Mouse (Mus musculus): ENCODE results near the gene Mark1. TPM values are rescaled to one million over a fixed set of nuclear protein-coding genes. Genes with fewer than 3 reads are reported as not detected.

The Mark1 gene
- total RNA-seq (2014; fragmentation: Nextera tagmentation): not detected in 2 replicates
- total RNA-seq (2017): 0.16 TPM in 1 of 2 replicates, not detected in the other
- polyA plus RNA-seq (2012): not detected in 2 replicates

DNA sequence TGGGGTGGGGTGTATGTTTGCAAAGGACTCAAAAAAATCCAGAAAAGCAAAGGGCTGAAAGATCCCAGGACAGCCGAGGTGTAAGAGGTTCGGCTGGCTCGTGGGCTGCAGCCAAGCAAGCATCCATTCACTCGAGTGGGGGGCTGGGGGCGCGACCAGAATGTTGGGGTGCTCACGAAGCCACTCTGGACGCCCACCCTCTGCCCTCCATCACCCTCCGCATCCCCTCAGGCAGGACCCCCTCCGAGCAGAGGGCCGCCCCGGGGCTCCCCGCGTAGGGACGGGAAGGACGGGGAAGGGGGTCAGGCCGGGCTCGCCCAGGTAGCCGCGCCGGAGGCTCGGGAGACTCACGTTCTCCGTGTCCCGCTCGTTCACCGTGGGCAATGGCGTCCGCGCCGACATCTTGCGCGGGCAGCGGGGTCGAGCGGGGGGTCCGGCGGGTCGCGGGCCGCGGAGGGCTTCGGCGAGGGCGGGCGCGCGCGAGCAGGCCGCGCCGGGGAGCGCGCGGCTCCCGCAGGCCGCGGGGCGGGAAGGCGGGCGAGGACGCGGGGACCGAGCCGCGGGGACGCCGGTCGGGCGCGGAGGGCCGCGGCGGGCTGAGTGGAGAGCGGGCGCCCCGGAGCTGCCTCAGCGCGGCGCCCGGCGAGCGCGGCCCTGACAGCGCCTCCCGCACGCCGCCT is at the start of gene Mark1:
Gene Mark1 (minus strand): TSS at position 500 of the 680 bp plus-strand sequence.
- ATAC-seq (ENCODE audit: extremely low read depth, insufficient number of reproducible peaks, low FRiP score, poor library complexity, severe bottlenecking) (no peak), DNase-seq (ENCODE audit: low spot score) (no peak)
- H3K4me1 ChIP-seq (ENCODE audit: insufficient read depth, low read depth, low read length): no peaks in the 10 kb centered on the region
- no peak within 1 kb of the TSS for H3K4me3 ChIP-seq (ENCODE audit: low read depth, low read length)
- H3K36me3 ChIP-seq (replicated peaks): no peaks in the 10 kb centered on the region
- peaks cover 9% of the 10 kb centered on the region for H3K9me3 ChIP-seq (replicated peaks)
- TF ChIP-seq POLR2AphosphoS5 (IDR thresholded peaks at IDR 0.05; ENCODE audit: insufficient replicate concordance, low read depth, low read length): no peak
- TF ChIP-seq TAL1 (conservative IDR thresholded peaks at IDR 0.05; ENCODE audit: low read depth, low read length): no peak
- no peak for TF ChIP-seq GATA2 (IDR thresholded peaks at IDR 0.05; ENCODE audit: borderline replicate concordance, low read depth, low read length)
- TF ChIP-seq CTCF (IDR thresholded peaks at IDR 0.05; ENCODE audit: low read depth, low read length): no peak
- no peak for TF ChIP-seq GATA1 (IDR thresholded peaks at IDR 0.05; ENCODE audit: borderline replicate concordance, low read length)
- no peaks in the 10 kb centered on the region for H3K27me3 ChIP-seq (ENCODE audit: insufficient read depth, low read length)

DNA sequence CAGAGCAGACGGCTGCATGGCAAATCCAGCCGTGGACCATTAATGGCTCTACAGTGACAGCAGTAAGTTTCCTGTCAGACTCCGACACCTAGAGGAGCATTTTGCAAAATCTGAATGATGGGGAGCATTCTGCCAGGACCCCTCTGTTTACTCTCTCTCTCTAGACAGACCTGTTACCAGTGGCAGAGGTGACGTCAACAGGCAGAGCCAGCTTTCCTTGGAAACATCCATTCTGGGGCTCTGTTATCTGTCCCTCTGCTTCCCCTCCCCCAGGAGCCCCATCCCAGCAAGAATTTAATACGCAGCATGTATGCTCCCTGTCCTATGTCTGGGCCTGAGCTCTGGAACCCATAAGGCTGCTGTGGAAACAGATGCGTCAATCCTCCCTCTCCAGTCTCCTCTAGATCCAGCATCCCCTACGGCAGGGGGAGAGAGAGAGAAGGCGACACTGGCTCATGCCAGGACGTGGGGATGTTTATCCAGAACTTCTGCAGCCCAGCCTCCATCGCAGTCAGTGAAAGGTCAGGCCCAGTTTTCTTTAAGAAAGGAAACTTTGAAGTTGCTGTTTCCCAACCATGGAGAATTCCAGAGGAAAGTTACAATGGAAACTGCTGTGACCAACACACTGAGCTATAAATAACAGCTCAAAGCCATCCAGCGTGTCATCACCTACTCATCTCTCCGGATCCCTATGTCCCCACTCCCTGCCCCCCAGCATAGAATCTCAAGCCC is 48.3 kb upstream of the Mark1 start:
- DNase-seq (ENCODE audit: low spot score) (no peak), ATAC-seq (ENCODE audit: extremely low read depth, insufficient number of reproducible peaks, low FRiP score, poor library complexity, severe bottlenecking) (no peak)
- TF ChIP-seq POLR2AphosphoS5 (IDR thresholded peaks at IDR 0.05; ENCODE audit: insufficient replicate concordance, low read depth, low read length) (no peak), GATA1 (IDR thresholded peaks at IDR 0.05; ENCODE audit: borderline replicate concordance, low read length) (no peak), GATA2 (IDR thresholded peaks at IDR 0.05; ENCODE audit: borderline replicate concordance, low read depth, low read length) (no peak), CTCF (IDR thresholded peaks at IDR 0.05; ENCODE audit: low read depth, low read length) (no peak), TAL1 (conservative IDR thresholded peaks at IDR 0.05; ENCODE audit: low read depth, low read length) (no peak)
- Histone ChIP-seq H3K27me3 (ENCODE audit: insufficient read depth, low read length) (no peaks in the 10 kb centered on the region), H3K4me3 (ENCODE audit: low read depth, low read length) (no peak overlapping the region), H3K9me3 (replicated peaks) (peaks cover 11% of the 10 kb centered on the region), H3K4me1 (ENCODE audit: insufficient read depth, low read depth, low read length) (no peaks in the 10 kb centered on the region), H3K36me3 (replicated peaks) (no peaks in the 10 kb centered on the region)

GRCm38 (mm10) chr1:185046513-185046912 is 47.1 kb upstream of the Mark1 start:
- no peak overlapping the region for H3K4me3 ChIP-seq (ENCODE audit: low read depth, low read length)
- DNase-seq (ENCODE audit: low spot score): no peak
- H3K27me3 ChIP-seq (ENCODE audit: insufficient read depth, low read length): no peaks in the 10 kb centered on the region
- peaks cover 11% of the 10 kb centered on the region for H3K9me3 ChIP-seq (replicated peaks)
- H3K36me3 ChIP-seq (replicated peaks): no peaks in the 10 kb centered on the region
- no peak for ATAC-seq (ENCODE audit: extremely low read depth, insufficient number of reproducible peaks, low FRiP score, poor library complexity, severe bottlenecking)
- H3K4me1 ChIP-seq (ENCODE audit: insufficient read depth, low read depth, low read length): no peaks in the 10 kb centered on the region
- TF ChIP-seq GATA2 (IDR thresholded peaks at IDR 0.05; ENCODE audit: borderline replicate concordance, low read depth, low read length) (no peak), POLR2AphosphoS5 (IDR thresholded peaks at IDR 0.05; ENCODE audit: insufficient replicate concordance, low read depth, low read length) (no peak), GATA1 (IDR thresholded peaks at IDR 0.05; ENCODE audit: borderline replicate concordance, low read length) (no peak), CTCF (IDR thresholded peaks at IDR 0.05; ENCODE audit: low read depth, low read length) (no peak), TAL1 (conservative IDR thresholded peaks at IDR 0.05; ENCODE audit: low read depth, low read length) (no peak)

- Histone ChIP-seq H3K36me3 (replicated peaks) (no peaks in the 10 kb centered on the region), H3K9me3 (replicated peaks) (peaks cover 7% of the 10 kb centered on the region; the same call in 1 of the 2 replicates), H3K4me3 (ENCODE audit: low read depth, low read length) (no peak overlapping the region), H3K27me3 (ENCODE audit: insufficient read depth, low read length) (no peaks in the 10 kb centered on the region), H3K4me1 (ENCODE audit: insufficient read depth, low read depth, low read length) (no peaks in the 10 kb centered on the region)
- ATAC-seq (ENCODE audit: extremely low read depth, insufficient number of reproducible peaks, low FRiP score, poor library complexity, severe bottlenecking): no peak
- no peak for DNase-seq (ENCODE audit: low spot score)
- TF ChIP-seq POLR2AphosphoS5 (IDR thresholded peaks at IDR 0.05; ENCODE audit: insufficient replicate concordance, low read depth, low read length) (no peak), CTCF (IDR thresholded peaks at IDR 0.05; ENCODE audit: low read depth, low read length) (no peak), GATA2 (IDR thresholded peaks at IDR 0.05; ENCODE audit: borderline replicate concordance, low read depth, low read length) (no peak), GATA1 (IDR thresholded peaks at IDR 0.05; ENCODE audit: borderline replicate concordance, low read length) (no peak), TAL1 (conservative IDR thresholded peaks at IDR 0.05; ENCODE audit: low read depth, low read length) (no peak)
These were observed 38.9 kb upstream of the Mark1 start for GRCm38 (mm10) chr1:185038183-185038686.

DNA sequence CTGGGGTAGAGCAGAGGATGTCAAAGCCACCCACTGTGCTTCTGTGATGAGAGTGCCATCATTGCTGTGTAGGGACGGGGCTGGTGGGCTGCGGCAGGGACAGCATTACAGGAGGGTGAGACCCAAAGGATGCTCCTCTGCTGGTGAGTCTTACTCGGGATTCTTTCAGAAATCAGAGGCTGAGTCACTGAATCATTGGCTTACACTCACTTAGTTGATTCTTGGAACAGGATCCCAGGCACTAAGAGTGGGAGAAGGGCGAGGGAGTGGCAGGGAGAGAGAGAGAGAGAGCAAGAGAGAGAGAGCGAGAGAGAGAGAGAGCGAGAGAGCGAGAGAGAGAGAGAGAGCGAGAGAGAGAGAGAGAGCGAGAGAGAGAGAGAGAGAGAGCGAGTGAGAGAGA is 31.2 kb upstream of the Mark1 start:
- no peak overlapping the region for H3K4me3 ChIP-seq (ENCODE audit: low read depth, low read length)
- H3K27me3 ChIP-seq (ENCODE audit: insufficient read depth, low read length): no peaks in the 10 kb centered on the region
- DNase-seq (ENCODE audit: low spot score) (no peak), ATAC-seq (ENCODE audit: extremely low read depth, insufficient number of reproducible peaks, low FRiP score, poor library complexity, severe bottlenecking) (no peak)
- TF ChIP-seq POLR2AphosphoS5 (IDR thresholded peaks at IDR 0.05; ENCODE audit: insufficient replicate concordance, low read depth, low read length) (no peak), CTCF (IDR thresholded peaks at IDR 0.05; ENCODE audit: low read depth, low read length) (no peak), GATA2 (IDR thresholded peaks at IDR 0.05; ENCODE audit: borderline replicate concordance, low read depth, low read length) (no peak), GATA1 (IDR thresholded peaks at IDR 0.05; ENCODE audit: borderline replicate concordance, low read length) (no peak), TAL1 (conservative IDR thresholded peaks at IDR 0.05; ENCODE audit: low read depth, low read length) (no peak)
- no peaks in the 10 kb centered on the region for H3K36me3 ChIP-seq (replicated peaks)
- H3K4me1 ChIP-seq (ENCODE audit: insufficient read depth, low read depth, low read length): no peaks in the 10 kb centered on the region
- H3K9me3 ChIP-seq (replicated peaks): peaks cover 21% of the 10 kb centered on the region

All from G1E (cell line).